Mouse (Mus musculus) embryonic facial prominence, embryonic 15.5 days (tissue): ENCODE measurements around the gene Bdkrb1. TPM values are rescaled to one million over a fixed set of nuclear protein-coding genes. Genes with fewer than 3 reads are reported as not detected.

Experiments used
- ATAC-seq: fragments of 200-750 bp; cut with Nextera tagmentation; 2 replicates; pipeline ENCODE4 v1.8.0; 2017; ENCODE audit warnings: low read depth, moderate TSS enrichment; ENCODE audit not compliant: insufficient number of reproducible peaks, low FRiP score, low TSS enrichment
- H3K27ac ChIP-seq: fragments of 300-500 bp; sonication (generic); replicated peaks from 2 replicates; pipeline ENCODE4 v1.5.1; 2015; ENCODE audit warnings: mild to moderate bottlenecking, inconsistent platforms
- H3K27me3 ChIP-seq: fragments of 300-500 bp; sonication (generic); 2 replicates; pipeline ENCODE4 v1.6.1; 2015; ENCODE audit warnings: inconsistent platforms
- H3K36me3 ChIP-seq: fragments of 300-500 bp; sonication (generic); 2 replicates; pipeline ENCODE4 v1.6.1; 2015; ENCODE audit warnings: mild to moderate bottlenecking, inconsistent platforms
- H3K4me1 ChIP-seq: fragments of 300-500 bp; sonication (generic); 2 replicates; pipeline ENCODE4 v1.6.1; 2015; ENCODE audit warnings: inconsistent platforms
- H3K4me2 ChIP-seq: fragments of 300-500 bp; sonication (generic); replicated peaks from 2 replicates; pipeline ENCODE4 v1.6.1; 2015; ENCODE audit warnings: mild to moderate bottlenecking, inconsistent platforms
- H3K4me3 ChIP-seq: fragments of 300-500 bp; sonication (generic); replicated peaks from 2 replicates; pipeline ENCODE4 v1.5.1; 2015; ENCODE audit warnings: mild to moderate bottlenecking, inconsistent platforms
- H3K9ac ChIP-seq: fragments of 300-500 bp; sonication (generic); 2 replicates; pipeline ENCODE4 v1.6.1; 2015; ENCODE audit warnings: inconsistent platforms
- H3K9me3 ChIP-seq: fragments of 300-500 bp; sonication (generic); replicated peaks from 2 replicates; pipeline ENCODE4 v1.6.1; 2016; ENCODE audit warnings: inconsistent platforms
- WGBS: fragments of 180-500 bp; shearing (Covaris S2); methylation state at CpG from one replicate; pipeline ENCODE4 v1.1.7; 2015; 5-methylcytosine and 5-hydroxymethylcytosine counted together
- polyA plus RNA-seq: library from polyadenylated mRNA; unstranded; fragments of >200 nt; fragmentation: Nextera tagmentation; extraction: Ambion mirVana; gene quantifications from 2 replicates; pipeline ENCODE4 v1.2.1, GENCODE M21; 2015

Gene Bdkrb1
- polyA plus RNA-seq, result 0.52 and 0.53 TPM in 2 replicates

DNA sequence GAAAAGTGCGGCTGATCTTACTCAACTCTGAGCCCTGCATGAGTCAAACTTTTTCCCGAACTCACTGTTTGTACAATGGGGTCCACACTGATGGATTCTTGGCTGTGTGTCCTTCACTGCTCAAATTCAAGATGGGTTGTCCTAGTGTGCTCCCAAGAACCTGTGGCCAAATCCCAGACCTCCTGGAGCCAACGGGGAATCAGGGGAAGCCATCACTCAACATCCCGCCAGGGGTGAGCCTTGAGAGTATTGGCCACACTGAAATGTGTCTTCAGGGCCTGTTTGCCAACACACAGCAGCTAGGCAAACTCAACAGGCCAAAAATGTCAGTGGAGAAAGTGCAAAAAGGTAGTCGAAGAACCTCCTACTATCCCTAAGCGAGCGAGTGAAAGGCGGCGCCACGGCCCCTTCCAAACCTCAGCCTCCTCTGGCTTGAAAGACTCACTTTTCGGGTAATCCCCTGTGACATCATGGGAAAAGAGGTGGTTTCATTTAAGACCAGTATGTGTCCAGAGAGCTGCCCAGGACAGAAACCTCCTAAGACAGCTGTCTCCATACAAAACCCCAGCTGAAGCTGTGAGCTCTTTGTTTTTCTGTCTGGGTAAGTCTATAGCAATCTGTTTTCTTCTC, at the start of gene Bdkrb1:
Gene Bdkrb1, plus strand, starts transcription at position 505 of the 630 bp plus-strand sequence.
- Histone ChIP-seq H3K9ac (no peak within 1 kb of the TSS), H3K4me2 (no peak within 1 kb of the TSS), H3K36me3 (no peaks in the 10 kb centered on the region), H3K27me3 (no peaks in the 10 kb centered on the region), H3K27ac (no peak within 1 kb of the TSS), H3K4me1 (peaks cover 13% of the 10 kb centered on the region), H3K4me3 (no peak within 1 kb of the TSS), H3K9me3 (no peaks in the 10 kb centered on the region)
- WGBS, result 80% methylated on average over 11 of the region's 11 CpGs
- ATAC-seq, result no peak

DNA sequence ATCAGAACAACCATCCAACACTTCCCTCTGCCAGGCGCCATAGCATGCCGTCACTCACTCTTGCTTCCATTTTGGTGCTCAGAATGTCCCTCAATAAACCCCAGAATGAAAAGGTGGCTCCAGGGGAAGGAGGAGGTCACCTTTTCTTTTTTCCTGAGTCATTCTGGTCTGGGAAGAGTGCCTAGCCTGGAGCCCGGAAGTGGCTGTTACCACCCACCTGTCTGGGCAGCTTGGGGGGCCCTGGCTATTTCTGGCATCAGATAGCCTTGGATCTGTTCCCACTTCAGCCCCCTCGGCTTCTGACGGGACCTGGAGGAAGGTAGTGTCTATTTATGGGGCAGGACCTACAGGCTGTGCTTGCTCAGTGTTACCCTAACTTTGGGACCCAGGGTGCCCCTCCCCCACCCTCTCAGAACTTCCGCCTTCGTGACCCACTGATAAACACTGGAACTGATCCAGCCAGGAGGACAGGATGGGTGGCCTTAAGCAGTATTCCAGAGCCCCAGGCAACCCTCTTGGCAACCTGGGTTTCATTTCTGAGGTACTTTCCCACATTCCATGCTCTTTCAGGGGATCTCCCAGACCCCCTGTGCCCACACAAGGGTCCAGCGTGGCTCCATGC, 48.6 kb upstream of the Bdkrb1 start:
- 67% methylated on average over 8 of the region's 8 CpGs for WGBS
- Histone ChIP-seq H3K27me3 (no peaks in the 10 kb centered on the region), H3K36me3 (no peaks in the 10 kb centered on the region), H3K9ac (no peak overlapping the region), H3K4me1 (peaks cover 19% of the 10 kb centered on the region), H3K9me3 (no peaks in the 10 kb centered on the region), H3K4me3 (no peak overlapping the region), H3K27ac (no peak overlapping the region), H3K4me2 (no peak overlapping the region)
- ATAC-seq, result no peak

DNA sequence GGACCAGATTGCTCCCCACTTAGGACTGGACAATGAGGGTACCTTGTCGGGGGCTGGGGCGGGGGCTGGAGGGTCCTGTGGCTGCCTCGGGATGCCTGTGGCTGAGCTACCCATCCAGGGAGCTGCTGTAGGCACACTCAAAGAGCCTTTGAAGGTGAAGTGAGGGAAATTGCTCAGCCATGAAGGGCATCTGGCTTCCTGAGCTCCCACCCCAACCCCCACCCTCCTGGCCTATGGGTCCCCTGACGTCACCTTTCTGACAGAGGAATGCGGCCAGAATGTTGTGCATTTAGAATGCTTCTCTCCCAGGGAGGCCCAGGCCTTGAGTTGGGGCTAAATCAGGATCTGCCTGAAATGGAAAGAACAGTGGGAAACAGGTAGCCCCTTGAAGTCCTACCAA, 47.7 kb upstream of the Bdkrb1 start:
- WGBS, result 58% methylated on average over 5 of the region's 5 CpGs
- Histone ChIP-seq H3K4me2 (no peak overlapping the region), H3K36me3 (no peaks in the 10 kb centered on the region), H3K27me3 (no peaks in the 10 kb centered on the region), H3K9me3 (no peaks in the 10 kb centered on the region), H3K4me3 (no peak overlapping the region), H3K27ac (no peak overlapping the region), H3K4me1 (peaks cover 19% of the 10 kb centered on the region), H3K9ac (no peak overlapping the region)
- ATAC-seq, result no peak

DNA sequence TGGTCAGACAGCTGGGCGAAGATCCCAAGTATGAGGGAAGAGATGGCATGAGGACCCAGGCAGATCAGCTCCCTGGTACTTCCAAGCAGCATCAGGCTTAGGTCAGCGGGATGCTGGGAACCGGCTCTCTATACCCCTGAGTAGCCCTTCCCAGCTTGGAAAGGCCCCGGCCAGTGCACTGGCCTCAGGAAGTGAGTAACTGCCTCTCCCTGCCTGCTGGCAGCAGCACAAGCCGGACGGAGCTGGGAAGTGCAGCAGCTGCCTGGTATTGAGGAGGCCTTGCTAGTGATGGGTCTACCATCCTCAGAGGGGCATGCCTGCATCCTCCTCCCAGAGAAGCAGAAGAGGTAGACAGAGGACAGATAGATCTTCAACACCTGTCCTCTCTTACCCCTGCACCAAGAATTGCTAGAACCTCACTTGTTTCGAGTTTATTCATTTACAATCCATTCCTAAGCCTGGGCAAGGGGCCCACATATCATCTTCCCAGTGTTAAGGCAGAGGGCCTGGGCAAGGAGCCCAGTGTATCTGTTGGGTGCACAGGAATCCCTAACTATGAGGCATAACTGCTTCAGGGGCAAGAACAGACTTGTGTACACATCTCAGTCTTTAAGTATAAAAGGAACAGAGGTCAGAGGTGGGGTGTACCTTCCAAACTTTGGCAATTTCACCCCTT, 45.5 kb upstream of the Bdkrb1 start:
- no peak for ATAC-seq
- Histone ChIP-seq H3K9me3 (no peaks in the 10 kb centered on the region), H3K36me3 (no peaks in the 10 kb centered on the region), H3K4me3 (no peak overlapping the region), H3K27me3 (peaks cover 16% of the 10 kb centered on the region), H3K9ac (no peak overlapping the region), H3K4me1 (peaks cover 19% of the 10 kb centered on the region), H3K4me2 (no peak overlapping the region), H3K27ac (no peak overlapping the region)
- 65% methylated on average over 7 of the region's 7 CpGs for WGBS

- Histone ChIP-seq H3K27ac (no peak overlapping the region; the same call in 1 of the 2 replicates), H3K9ac (no peak overlapping the region), H3K9me3 (no peaks in the 10 kb centered on the region), H3K27me3 (peaks cover 22% of the 10 kb centered on the region), H3K4me1 (peaks cover 29% of the 10 kb centered on the region), H3K4me3 (no peak overlapping the region), H3K4me2 (no peak overlapping the region), H3K36me3 (no peaks in the 10 kb centered on the region)
- WGBS, result 35% methylated on average over 8 of the region's 8 CpGs
- no peak for ATAC-seq
These were observed 41.8 kb upstream of the Bdkrb1 start for GRCm38 (mm10) chr12:105561007-105561534.

DNA sequence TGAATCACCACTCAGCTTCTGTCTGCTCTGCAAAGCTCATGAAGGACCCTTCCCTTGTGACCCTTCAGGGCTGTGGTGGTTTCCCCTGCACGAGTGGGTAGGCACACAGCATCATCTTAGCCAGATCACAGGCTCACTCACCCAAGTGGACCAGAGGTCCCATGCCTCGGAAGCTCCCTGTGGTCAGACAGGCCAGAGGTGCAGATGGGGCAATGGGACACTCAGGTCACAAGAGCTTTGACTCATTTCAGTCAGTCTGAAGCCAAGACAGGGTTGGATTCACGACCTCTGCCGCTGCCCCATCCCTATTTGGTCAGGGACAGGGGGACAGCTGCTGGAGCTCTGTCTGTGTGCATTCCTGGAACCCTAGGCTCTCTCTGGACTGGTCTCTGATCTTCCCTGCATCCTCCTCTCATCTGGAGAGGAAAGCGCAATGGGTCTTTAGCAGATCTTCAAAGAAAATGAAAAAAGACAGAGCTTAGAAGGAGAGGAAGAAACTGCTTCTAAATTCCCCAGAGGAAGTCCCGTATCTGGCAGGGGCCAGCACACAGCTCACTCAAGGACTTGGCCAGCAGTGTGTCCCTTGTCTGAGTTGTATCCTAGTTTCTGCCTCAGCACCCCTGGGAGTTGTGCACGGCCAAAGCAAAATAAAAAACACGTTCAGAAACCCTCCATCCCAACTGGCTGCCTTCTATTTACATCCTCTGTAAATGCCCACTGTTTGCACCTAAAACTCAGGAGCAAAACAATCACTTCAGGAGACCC, 40.6 kb upstream of the Bdkrb1 start:
- Histone ChIP-seq H3K27me3 (peaks cover 22% of the 10 kb centered on the region), H3K9ac (no peak overlapping the region), H3K27ac (no peak overlapping the region), H3K9me3 (0 out of 2 replicates have a peak, but pooled peaks cover 6% of the 10 kb centered on the region), H3K36me3 (no peaks in the 10 kb centered on the region), H3K4me1 (peaks cover 26% of the 10 kb centered on the region), H3K4me2 (peak overlapping the region; percentile 55), H3K4me3 (peak overlapping the region; percentile 38)
- no peak for ATAC-seq
- WGBS, result 30% methylated on average over 8 of the region's 8 CpGs

- Histone ChIP-seq H3K27ac (no peak within 1 kb of the TSS), H3K4me2 (peak within 1 kb of the TSS; percentile 55), H3K27me3 (peaks cover 22% of the 10 kb centered on the region), H3K4me3 (peak within 1 kb of the TSS; percentile 38), H3K4me1 (peaks cover 22% of the 10 kb centered on the region), H3K36me3 (no peaks in the 10 kb centered on the region), H3K9me3 (0 out of 2 replicates have a peak, but pooled peaks cover 8% of the 10 kb centered on the region), H3K9ac (peak within 1 kb of the TSS; percentile 22; the same call in 1 of the 2 replicates)
- 0 out of 2 replicates have a peak, but pooled peaks have one; percentile 80 for ATAC-seq
- 4% methylated on average over 25 of the region's 25 CpGs for WGBS
These were observed 39.8 kb upstream of the Bdkrb1 start, which contains the start of gene Bdkrb2 for GRCm38 (mm10) chr12:105562936-105563680. Gene Bdkrb2, plus strand, starts transcription at chr12:105563226.

DNA sequence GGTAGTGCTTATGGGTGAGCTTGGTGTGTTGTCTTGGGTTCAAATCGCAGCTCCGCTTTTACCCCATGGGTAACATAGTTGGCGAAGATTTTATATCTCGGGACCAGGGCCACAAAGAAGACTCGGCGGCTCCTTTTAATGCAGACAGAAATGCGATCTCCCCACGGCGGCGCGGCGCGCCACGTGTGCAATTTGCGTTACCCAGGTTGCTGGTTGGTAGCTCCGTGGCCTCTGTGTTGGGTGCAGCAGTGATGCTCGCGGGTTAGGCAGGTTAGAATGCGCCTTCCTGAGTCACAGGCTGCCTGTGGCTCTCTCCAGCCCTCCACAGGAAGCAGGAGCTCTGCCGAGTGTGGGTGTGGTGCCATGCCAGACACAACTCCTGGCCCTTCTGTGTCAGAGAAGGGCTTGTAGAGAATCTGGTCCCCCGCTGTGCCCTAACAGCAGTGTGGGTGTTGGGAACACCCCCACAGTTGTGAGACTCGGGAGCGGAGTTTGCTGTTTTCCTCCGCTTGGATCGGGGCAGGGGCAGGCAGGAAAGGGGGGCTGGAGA, 39.1 kb upstream of the Bdkrb1 start:
- Histone ChIP-seq H3K9ac (0 out of 2 replicates have a peak overlapping the region, but pooled peaks have one; percentile 4), H3K27ac (no peak overlapping the region), H3K36me3 (no peaks in the 10 kb centered on the region), H3K4me2 (peak overlapping the region; percentile 55), H3K9me3 (0 out of 2 replicates have a peak, but pooled peaks cover 8% of the 10 kb centered on the region), H3K4me3 (peak overlapping the region; percentile 38), H3K4me1 (peaks cover 22% of the 10 kb centered on the region), H3K27me3 (peaks cover 22% of the 10 kb centered on the region)
- ATAC-seq, result no peak
- 5% methylated on average over 25 of the region's 25 CpGs for WGBS

- Histone ChIP-seq H3K9me3 (0 out of 2 replicates have a peak, but pooled peaks cover 8% of the 10 kb centered on the region), H3K27me3 (peaks cover 22% of the 10 kb centered on the region), H3K4me2 (no peak overlapping the region), H3K36me3 (no peaks in the 10 kb centered on the region), H3K9ac (no peak overlapping the region), H3K27ac (no peak overlapping the region), H3K4me3 (no peak overlapping the region), H3K4me1 (peaks cover 22% of the 10 kb centered on the region)
- no peak for ATAC-seq
- WGBS, result 74% methylated on average over 5 of the region's 5 CpGs
These were observed 37.7 kb upstream of the Bdkrb1 start for GRCm38 (mm10) chr12:105565221-105565620.

DNA sequence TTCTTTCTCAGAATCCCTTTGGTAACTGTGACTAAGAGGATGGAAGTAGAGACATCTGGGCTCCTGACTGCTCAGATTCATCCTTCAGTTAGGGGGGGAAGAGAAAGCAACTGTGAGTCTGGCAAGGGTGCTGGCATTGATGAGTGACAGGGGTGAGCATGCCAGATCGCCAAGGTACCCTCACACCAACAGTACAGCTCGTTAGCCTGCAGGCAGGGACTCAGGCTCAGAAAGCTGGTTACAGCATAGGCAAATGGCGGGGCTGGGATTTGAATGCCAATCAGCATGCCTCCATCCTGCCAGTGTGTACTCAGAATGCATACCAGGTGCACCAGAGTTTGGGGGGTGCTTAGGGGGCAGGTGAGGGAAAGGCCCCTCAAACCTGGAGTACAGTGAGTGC, 31.0 kb upstream of the Bdkrb1 start:
- ATAC-seq, result no peak
- 66% methylated on average over 3 of the region's 3 CpGs for WGBS

More for the DNA sequence above, 31.0 kb upstream of the Bdkrb1 start:
- Histone ChIP-seq H3K9me3 (0 out of 2 replicates have a peak, but pooled peaks cover 6% of the 10 kb centered on the region), H3K4me2 (no peak overlapping the region), H3K27me3 (no peaks in the 10 kb centered on the region), H3K36me3 (no peaks in the 10 kb centered on the region), H3K4me1 (peaks cover 5% of the 10 kb centered on the region; the same call in 1 of the 2 replicates), H3K4me3 (no peak overlapping the region), H3K27ac (no peak overlapping the region), H3K9ac (no peak overlapping the region)
